Mouse (Mus musculus) intestine, embryonic 16.5 days (tissue): ENCODE data around the gene Gm21885. TPM values are rescaled to one million over a fixed set of nuclear protein-coding genes. Genes with fewer than 3 reads are reported as not detected.
"Not testable (repeated sequence)": the region's sequence is repeated elsewhere in the genome, so short reads cannot be mapped to it uniquely, and the experiment has no call there.

ENCODE experiments used
- ATAC-seq: fragments of 200-750 bp; cut with Nextera tagmentation; 2 replicates; pipeline ENCODE4 v1.8.0; 2017; ENCODE audit warnings: moderate TSS enrichment, moderate library complexity
- H3K27ac ChIP-seq: fragments of 300-500 bp; sonication (generic); 2 replicates; pipeline ENCODE4 v1.5.1; 2014; ENCODE audit warnings: mild to moderate bottlenecking, low read length
- H3K27me3 ChIP-seq: fragments of 300-500 bp; sonication (generic); replicated peaks from 2 replicates; pipeline ENCODE4 v1.6.1; 2014; ENCODE audit warnings: low read length, control low read depth, mixed read lengths; ENCODE audit not compliant: control insufficient read depth, insufficient read depth
- H3K36me3 ChIP-seq: fragments of 300-500 bp; sonication (generic); 2 replicates; pipeline ENCODE4 v1.6.1; 2014; ENCODE audit warnings: low read length, control low read depth; ENCODE audit not compliant: control insufficient read depth, insufficient read depth
- H3K4me1 ChIP-seq: fragments of 300-500 bp; sonication (generic); 2 replicates; pipeline ENCODE4 v1.6.1; 2014; ENCODE audit warnings: low read length, control low read depth, mixed read lengths; ENCODE audit not compliant: control insufficient read depth, insufficient read depth
- H3K4me2 ChIP-seq: fragments of 300-500 bp; sonication (generic); 2 replicates; pipeline ENCODE4 v1.6.1; 2014; ENCODE audit warnings: low read depth, low read length, control low read depth
- H3K4me3 ChIP-seq: fragments of 300-500 bp; sonication (generic); 2 replicates; pipeline ENCODE4 v1.5.1; 2014; ENCODE audit warnings: mild to moderate bottlenecking, low read length
- H3K9ac ChIP-seq: fragments of 300-500 bp; sonication (generic); 2 replicates; pipeline ENCODE4 v1.6.1; 2014; ENCODE audit warnings: low read depth, low read length
- H3K9me3 ChIP-seq: fragments of 300-500 bp; sonication (generic); 2 replicates; pipeline ENCODE4 v1.6.1; 2016; ENCODE audit warnings: low read length, control low read depth; ENCODE audit not compliant: control insufficient read depth
- WGBS: fragments of 180-500 bp; shearing (Covaris S2); extraction: QIAGEN DNeasy Blood & Tissue Kit; methylation state at CpG from one replicate; pipeline ENCODE4 v1.1.7; 2014; 5-methylcytosine and 5-hydroxymethylcytosine counted together
- polyA plus RNA-seq: library from polyadenylated mRNA; unstranded; fragments of >200 nt; fragmentation: Nextera tagmentation; extraction: Ambion mirVana; gene quantifications from 2 replicates; pipeline ENCODE4 v1.2.1, GENCODE M21; 2015

Gene Gm21885
- polyA plus RNA-seq, 1 experiment from 2014 or later, result 92.1 TPM

DNA sequence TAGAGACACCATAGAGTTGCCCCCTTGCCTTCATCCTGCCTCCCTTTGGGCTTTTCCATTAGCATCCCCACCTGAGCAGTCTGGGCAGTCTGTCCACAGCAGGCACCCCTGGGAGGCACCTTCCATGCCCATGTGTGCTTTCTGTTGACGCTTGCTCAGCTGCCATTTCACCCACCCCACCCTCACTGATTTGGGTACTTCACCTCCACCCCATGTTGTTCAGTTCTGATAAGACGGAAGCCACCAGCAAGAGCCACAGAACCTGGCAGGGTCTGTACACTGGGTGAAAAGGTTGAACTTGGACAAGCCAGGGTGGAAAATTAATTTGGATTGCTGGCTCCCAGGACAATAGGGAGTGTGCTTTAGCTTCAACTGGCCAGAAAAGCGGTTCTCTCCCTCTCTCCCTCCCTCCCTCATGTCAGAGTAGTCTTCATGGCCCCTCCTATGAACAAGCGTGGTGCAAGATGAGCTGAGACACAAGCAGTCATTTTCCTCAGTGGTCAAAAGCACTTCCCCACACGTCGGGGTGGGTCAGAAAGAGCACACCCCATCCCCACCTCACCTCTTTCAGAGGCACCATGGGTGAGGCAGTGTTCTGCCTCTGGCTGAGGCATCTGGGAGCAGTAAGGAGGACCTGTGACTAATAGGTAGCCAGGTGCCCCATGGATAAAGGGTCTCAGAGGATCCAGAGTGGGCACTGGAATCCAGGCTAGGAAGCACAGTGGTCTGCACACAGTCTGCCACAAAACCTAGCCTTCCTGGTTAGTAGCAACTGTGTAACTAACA is 19.9 kb upstream of the Gm21885 start:
- WGBS, result 68% methylated on average over 6 of the region's 6 CpGs
- peak; percentile 59 for ATAC-seq

GRCm38 (mm10) chr11:94265134-94265785 is 16.4 kb upstream of the Gm21885 start:
- H3K27ac ChIP-seq, result no peak overlapping the region
- H3K36me3 ChIP-seq, result no peaks in the 10 kb centered on the region

More for the DNA sequence above, 19.9 kb upstream of the Gm21885 start:
- no peaks in the 10 kb centered on the region for H3K9me3 ChIP-seq
- H3K9ac ChIP-seq, result no peak overlapping the region
- H3K4me2 ChIP-seq, result no peak overlapping the region
- peaks cover 8% of the 10 kb centered on the region for H3K4me1 ChIP-seq
- no peak overlapping the region for H3K27ac ChIP-seq
- H3K27me3 ChIP-seq, result no peaks in the 10 kb centered on the region
- H3K36me3 ChIP-seq, result no peaks in the 10 kb centered on the region
- H3K4me3 ChIP-seq, result no peak overlapping the region

GRCm38 (mm10) chr11:94266155-94266554 is 15.5 kb upstream of the Gm21885 start:
- not testable (repeated sequence) for H3K9ac ChIP-seq, H3K9me3 ChIP-seq, H3K27ac ChIP-seq, H3K4me3 ChIP-seq, H3K4me2 ChIP-seq, H3K27me3 ChIP-seq, H3K36me3 ChIP-seq, H3K4me1 ChIP-seq, ATAC-seq
- WGBS, result 75% methylated on average over 3 of the region's 3 CpGs

More at GRCm38 (mm10) chr11:94265134-94265785, 16.4 kb upstream of the Gm21885 start:
- Histone ChIP-seq H3K4me1 (peaks cover 8% of the 10 kb centered on the region), H3K4me2 (peak overlapping the region; percentile 70), H3K9ac (peak overlapping the region; percentile 60), H3K9me3 (no peaks in the 10 kb centered on the region), H3K4me3 (peak overlapping the region; percentile 39), H3K27me3 (no peaks in the 10 kb centered on the region)
- WGBS, result 2% methylated on average over 18 of the region's 18 CpGs
- peak; percentile 64 for ATAC-seq

DNA sequence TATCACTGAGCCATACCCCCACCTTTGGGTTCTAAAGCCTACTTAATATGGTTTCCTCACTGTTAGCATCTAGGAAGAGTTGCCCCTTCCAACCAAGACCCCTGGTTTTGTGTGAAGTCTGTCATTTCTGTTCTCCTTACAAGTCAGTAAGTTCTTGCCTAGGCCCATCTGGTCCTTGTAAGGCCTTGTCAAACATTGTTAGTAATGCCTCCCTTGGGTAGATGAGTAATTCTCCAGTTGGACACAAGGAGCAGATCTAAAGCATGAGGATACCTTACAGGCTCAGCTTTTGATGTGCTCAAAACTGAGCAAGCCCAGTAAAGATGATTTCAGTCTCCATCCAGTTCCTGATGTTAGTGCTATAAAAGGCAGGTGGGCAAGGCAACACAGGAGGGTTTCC is 12.9 kb upstream of the Gm21885 start:
- H3K9ac ChIP-seq, result no peak overlapping the region
- no peak overlapping the region for H3K27ac ChIP-seq
- H3K4me2 ChIP-seq, result no peak overlapping the region
- H3K9me3 ChIP-seq, result no peaks in the 10 kb centered on the region
- no peaks in the 10 kb centered on the region for H3K27me3 ChIP-seq
- peaks cover 9% of the 10 kb centered on the region for H3K4me1 ChIP-seq
- no peaks in the 10 kb centered on the region for H3K36me3 ChIP-seq
- H3K4me3 ChIP-seq, result no peak overlapping the region
- ATAC-seq, result no peak

DNA sequence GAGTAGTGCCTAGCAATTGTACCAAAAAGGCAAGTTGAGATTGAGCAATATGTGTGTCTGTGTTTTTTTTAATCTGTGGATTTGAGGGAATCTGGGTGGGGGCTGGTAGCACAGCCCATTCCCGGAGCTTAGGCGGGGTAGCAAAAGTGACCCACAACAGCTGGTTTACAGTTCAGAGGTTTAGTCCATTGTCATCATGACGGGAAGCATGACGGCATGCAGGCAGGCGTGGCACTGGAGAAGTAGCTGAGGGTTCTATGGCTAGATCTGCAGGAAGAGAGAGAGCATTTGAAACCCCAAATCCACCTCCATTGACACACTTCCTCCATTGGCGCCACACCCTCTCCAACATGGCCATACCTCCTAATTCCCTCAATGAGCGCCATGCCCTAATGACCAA is 11.8 kb upstream of the Gm21885 start:
- ATAC-seq, result no peak
- Histone ChIP-seq H3K36me3 (no peaks in the 10 kb centered on the region), H3K4me3 (no peak overlapping the region), H3K9ac (no peak overlapping the region), H3K27me3 (no peaks in the 10 kb centered on the region), H3K4me2 (no peak overlapping the region), H3K9me3 (no peaks in the 10 kb centered on the region), H3K4me1 (peaks cover 11% of the 10 kb centered on the region), H3K27ac (no peak overlapping the region)
- 88% methylated on average over 7 of the region's 7 CpGs for WGBS

DNA sequence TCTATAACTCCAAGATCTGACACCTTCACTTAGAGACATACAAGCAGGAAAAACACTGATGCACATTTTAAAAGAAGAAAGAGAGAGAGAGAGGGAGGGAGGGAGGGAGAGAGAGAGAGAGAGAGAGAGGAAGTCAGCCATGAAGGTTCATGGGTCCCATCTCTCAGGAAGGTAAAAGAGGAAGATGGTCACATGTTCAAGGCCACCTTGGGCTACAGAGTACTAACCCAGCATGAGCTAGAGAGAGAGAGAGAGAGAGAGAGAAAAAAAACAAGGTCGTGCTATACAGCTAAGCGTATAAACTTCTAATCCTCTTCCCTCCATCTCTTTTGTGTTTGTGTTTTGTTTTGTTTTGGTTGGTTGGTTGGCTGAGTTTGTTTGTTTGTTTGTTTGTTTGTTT is 10.7 kb upstream of the Gm21885 start:
- no peaks in the 10 kb centered on the region for H3K27me3 ChIP-seq

GRCm38 (mm10) chr11:94272960-94273927 is 8.4 kb upstream of the Gm21885 start:
- no peak for ATAC-seq
- Histone ChIP-seq H3K36me3 (no peaks in the 10 kb centered on the region), H3K27ac (peak overlapping the region; percentile 88; the same call in 1 of the 2 replicates), H3K4me1 (peaks cover 4% of the 10 kb centered on the region; the same call in 1 of the 2 replicates), H3K27me3 (no peaks in the 10 kb centered on the region), H3K9me3 (no peaks in the 10 kb centered on the region), H3K4me2 (no peak overlapping the region), H3K9ac (no peak overlapping the region), H3K4me3 (no peak overlapping the region)
- WGBS, result 83% methylated on average over 21 of the region's 21 CpGs

More for the DNA sequence above, 10.7 kb upstream of the Gm21885 start:
- no peaks in the 10 kb centered on the region for H3K36me3 ChIP-seq
- no peak for ATAC-seq
- H3K4me2 ChIP-seq, result no peak overlapping the region
- no peak overlapping the region for H3K9ac ChIP-seq
- 89% methylated on average over 2 of the region's 2 CpGs for WGBS
- no peak overlapping the region for H3K4me3 ChIP-seq
- peaks cover 4% of the 10 kb centered on the region; the same call in 1 of the 2 replicates for H3K4me1 ChIP-seq
- no peaks in the 10 kb centered on the region for H3K9me3 ChIP-seq
- no peak overlapping the region for H3K27ac ChIP-seq

DNA sequence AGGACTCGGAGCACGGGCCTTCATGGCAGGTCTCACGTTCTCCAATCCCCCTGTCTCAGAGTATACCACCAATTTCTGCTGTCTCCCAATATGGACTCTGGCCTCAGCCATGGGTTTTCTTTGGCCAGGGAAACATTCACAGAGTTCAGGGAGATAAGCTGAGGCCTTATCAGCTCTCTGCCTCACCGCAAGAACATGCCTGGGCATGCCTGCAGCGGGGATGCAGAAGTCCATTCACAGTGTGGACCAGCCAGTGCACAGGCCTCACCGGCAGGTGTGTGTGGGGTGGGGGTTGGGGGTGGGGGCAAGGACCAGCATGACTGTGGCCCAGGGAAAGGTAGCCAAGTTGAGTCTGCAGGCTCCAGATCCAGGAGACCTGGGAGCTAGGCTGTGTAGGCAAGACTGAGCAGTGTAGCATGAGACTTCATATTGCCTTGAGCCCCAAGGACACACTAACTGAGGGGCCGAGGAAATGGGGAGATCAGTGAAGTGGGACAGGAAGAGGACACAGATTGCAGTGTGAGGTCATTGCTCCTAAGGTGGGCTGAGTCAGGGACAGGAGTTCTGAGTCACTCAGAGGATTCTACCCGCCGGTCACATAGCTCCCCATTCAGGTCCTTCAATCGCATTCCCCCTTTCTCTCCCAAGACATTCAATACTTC is 7.3 kb upstream of the Gm21885 start:
- H3K27me3 ChIP-seq, result no peaks in the 10 kb centered on the region
- peak; percentile 90 for ATAC-seq
- H3K27ac ChIP-seq, result peak overlapping the region; percentile 88
- H3K4me2 ChIP-seq, result no peak overlapping the region
- H3K4me3 ChIP-seq, result no peak overlapping the region
- peaks cover 4% of the 10 kb centered on the region; the same call in 1 of the 2 replicates for H3K4me1 ChIP-seq
- peak overlapping the region; percentile 33; the same call in 1 of the 2 replicates for H3K9ac ChIP-seq
- no peaks in the 10 kb centered on the region for H3K9me3 ChIP-seq
- 76% methylated on average over 10 of the region's 10 CpGs for WGBS
- H3K36me3 ChIP-seq, result no peaks in the 10 kb centered on the region
